Mouse (Mus musculus): Measurements from ENCODE around the gene Htatip2. TPM values are rescaled to one million over a fixed set of nuclear protein-coding genes. Genes with fewer than 3 reads are reported as not detected.

Htatip2 gene
- polyA plus RNA-seq, 1 experiment, result 1.3 TPM

DNA sequence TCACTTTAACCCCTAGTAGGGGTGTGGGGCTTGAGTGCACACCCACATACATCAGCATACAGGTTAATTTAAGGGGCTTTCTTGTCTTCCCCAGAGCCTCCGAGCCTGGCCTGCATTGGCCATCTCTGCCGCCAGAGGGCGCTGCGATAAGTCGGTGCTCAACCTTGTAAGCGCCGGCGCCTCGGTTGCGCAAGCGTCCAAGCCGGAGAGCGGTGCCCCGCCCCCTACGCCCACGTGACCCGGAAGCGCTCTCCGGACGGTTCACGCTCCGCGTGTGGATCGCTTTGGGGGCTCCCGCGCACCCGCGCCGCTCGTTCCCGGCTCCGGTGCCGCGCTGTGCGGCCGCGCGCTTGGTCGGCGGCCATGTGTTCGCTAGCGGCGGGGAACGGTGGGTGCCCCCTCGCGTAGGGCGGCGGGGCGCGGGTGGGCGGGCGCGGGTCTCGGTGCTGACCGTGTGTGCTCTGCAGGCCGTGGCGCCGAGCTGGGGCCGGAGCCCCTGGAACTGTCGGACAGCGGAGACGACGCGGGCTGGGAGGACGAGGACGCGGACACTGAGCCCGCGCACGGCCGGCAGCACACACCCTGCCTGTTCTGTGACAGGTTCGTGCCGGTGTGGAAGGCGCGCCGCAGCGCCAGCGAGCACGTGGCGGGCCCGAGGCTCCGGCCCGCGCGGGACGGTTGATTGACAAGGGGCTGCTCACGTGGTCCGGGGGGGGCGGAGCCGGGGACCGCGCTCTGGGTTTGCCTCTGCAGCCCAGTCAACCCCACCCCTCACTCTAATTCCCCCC lies 19.4 kb downstream of the Htatip2 start, which contains the start of gene Prmt3:
Gene Prmt3 (plus strand): TSS at position 233 of the 788 bp plus-strand sequence.
- H3K4me1 ChIP-seq (ENCODE audit: control insufficient read depth), result peaks cover 31% of the 10 kb centered on the region
- H3K36me3 ChIP-seq (ENCODE audit: control insufficient read depth), result peaks cover 59% of the 10 kb centered on the region
- TF ChIP-seq TAL1 (IDR thresholded peaks at IDR 0.05; ENCODE audit: low read length) (no peak), GATA1 (IDR thresholded peaks at IDR 0.05; ENCODE audit: low read length) (no peak)

GRCm38 (mm10) chr7:49778904-49779615 lies 20.1 kb downstream of the Htatip2 start:
- no peak for TF ChIP-seq TAL1 (IDR thresholded peaks at IDR 0.05; ENCODE audit: low read length)
- TF ChIP-seq GATA1 (IDR thresholded peaks at IDR 0.05; ENCODE audit: low read length), result no peak
- peaks cover 31% of the 10 kb centered on the region for H3K4me1 ChIP-seq (ENCODE audit: control insufficient read depth)
- H3K4me3 ChIP-seq (replicated peaks), result peak overlapping the region; percentile 85
- H3K36me3 ChIP-seq (ENCODE audit: control insufficient read depth), result peaks cover 59% of the 10 kb centered on the region
- no peaks in the 10 kb centered on the region for H3K27me3 ChIP-seq (ENCODE audit: control insufficient read depth)
- H3K9me3 ChIP-seq (ENCODE audit: control insufficient read depth, low read length), result no peaks in the 10 kb centered on the region

More for the DNA sequence above, 19.4 kb downstream of the Htatip2 start, which contains the start of gene Prmt3:
- Histone ChIP-seq H3K4me3 (replicated peaks) (peak within 1 kb of the TSS; percentile 85), H3K9me3 (ENCODE audit: control insufficient read depth, low read length) (no peaks in the 10 kb centered on the region), H3K27me3 (ENCODE audit: control insufficient read depth) (no peaks in the 10 kb centered on the region)

- no peaks in the 10 kb centered on the region for H3K27me3 ChIP-seq (ENCODE audit: control insufficient read depth)
- TF ChIP-seq TAL1 (IDR thresholded peaks at IDR 0.05; ENCODE audit: low read length) (no peak), GATA1 (IDR thresholded peaks at IDR 0.05; ENCODE audit: low read length) (no peak)
- peaks cover 73% of the 10 kb centered on the region for H3K36me3 ChIP-seq (ENCODE audit: control insufficient read depth)
- peaks cover 22% of the 10 kb centered on the region for H3K4me1 ChIP-seq (ENCODE audit: control insufficient read depth)
- H3K4me3 ChIP-seq (replicated peaks), result no peak overlapping the region
- H3K9me3 ChIP-seq (ENCODE audit: control insufficient read depth, low read length), result no peaks in the 10 kb centered on the region
Measured at GRCm38 (mm10) chr7:49783017-49783416, 24.1 kb downstream of the Htatip2 start.

DNA sequence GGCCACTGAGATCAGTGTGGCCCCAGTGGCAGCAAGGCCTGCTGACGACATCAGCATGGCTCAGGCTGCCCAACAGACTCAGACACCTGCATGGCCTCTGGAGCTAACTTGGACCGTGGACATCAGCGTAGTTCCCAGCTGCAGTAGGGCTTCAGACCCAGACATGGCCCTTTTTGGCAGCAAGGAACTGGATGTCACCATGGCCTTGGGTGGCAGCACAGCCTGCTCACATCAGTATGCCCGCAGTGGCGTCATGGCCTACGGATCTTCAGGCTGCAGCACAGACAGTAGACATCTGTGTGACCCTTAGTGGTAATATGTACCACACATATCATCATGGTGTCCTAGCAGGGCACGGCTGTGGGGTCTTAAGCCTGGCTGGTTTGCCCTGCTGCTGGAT lies 26.2 kb downstream of the Htatip2 start:
- H3K27me3 ChIP-seq (ENCODE audit: control insufficient read depth), result no peaks in the 10 kb centered on the region
- no peak overlapping the region for H3K4me3 ChIP-seq (replicated peaks)
- peaks cover 87% of the 10 kb centered on the region for H3K36me3 ChIP-seq (ENCODE audit: control insufficient read depth)
- TF ChIP-seq TAL1 (IDR thresholded peaks at IDR 0.05; ENCODE audit: low read length), result no peak
- TF ChIP-seq GATA1 (IDR thresholded peaks at IDR 0.05; ENCODE audit: low read length), result no peak
- peaks cover 4% of the 10 kb centered on the region for H3K4me1 ChIP-seq (ENCODE audit: control insufficient read depth)
- no peaks in the 10 kb centered on the region for H3K9me3 ChIP-seq (ENCODE audit: control insufficient read depth, low read length)

DNA sequence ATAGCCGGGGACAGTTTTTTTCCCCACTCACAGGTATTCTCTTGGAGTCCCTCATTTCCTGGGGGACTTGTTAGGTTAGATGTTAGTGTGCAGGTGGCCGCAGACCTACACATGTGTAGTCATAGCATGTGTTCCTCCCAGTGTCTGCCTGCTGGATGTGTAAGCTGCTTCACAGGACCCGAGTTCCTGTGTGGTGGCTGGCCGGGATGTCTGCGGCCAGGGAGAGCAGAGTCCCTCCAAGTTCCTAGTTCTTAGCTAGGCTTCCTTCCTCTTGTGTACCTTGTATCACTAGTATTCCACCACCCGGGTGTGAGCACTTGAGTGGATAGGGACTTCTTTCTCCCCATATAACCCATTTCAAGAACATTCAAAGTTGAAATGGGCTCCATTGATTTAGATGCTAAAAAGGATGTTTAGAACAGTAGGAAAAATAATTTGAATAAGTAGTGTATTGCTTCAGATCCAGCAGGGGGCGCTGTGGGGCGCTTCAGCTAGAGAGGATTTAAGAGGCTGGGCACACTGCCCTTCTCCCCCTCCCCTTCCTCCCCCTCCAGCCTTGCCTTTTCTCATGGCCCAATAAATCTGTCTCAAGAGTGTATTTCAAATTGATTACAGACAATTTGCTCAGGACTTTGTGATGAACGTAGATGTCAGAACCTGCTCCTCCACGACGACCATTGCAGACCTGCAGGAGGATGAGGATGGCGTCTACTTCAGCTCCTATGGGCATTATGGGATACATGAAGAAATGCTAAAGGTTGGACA lies 27.9 kb downstream of the Htatip2 start:
- no peak for TF ChIP-seq TAL1 (IDR thresholded peaks at IDR 0.05; ENCODE audit: low read length)
- no peak for TF ChIP-seq GATA1 (IDR thresholded peaks at IDR 0.05; ENCODE audit: low read length)
- peaks cover 92% of the 10 kb centered on the region for H3K36me3 ChIP-seq (ENCODE audit: control insufficient read depth)

GRCm38 (mm10) chr7:49787383-49787645 lies 28.4 kb downstream of the Htatip2 start:
- Histone ChIP-seq H3K36me3 (ENCODE audit: control insufficient read depth) (peaks cover 90% of the 10 kb centered on the region), H3K4me1 (ENCODE audit: control insufficient read depth) (no peaks in the 10 kb centered on the region; the same call in 1 of the 2 replicates), H3K4me3 (replicated peaks) (no peak overlapping the region), H3K27me3 (ENCODE audit: control insufficient read depth) (no peaks in the 10 kb centered on the region), H3K9me3 (ENCODE audit: control insufficient read depth, low read length) (no peaks in the 10 kb centered on the region)
- TF ChIP-seq TAL1 (IDR thresholded peaks at IDR 0.05; ENCODE audit: low read length) (no peak), GATA1 (IDR thresholded peaks at IDR 0.05; ENCODE audit: low read length) (no peak)

More for the DNA sequence above, 27.9 kb downstream of the Htatip2 start:
- Histone ChIP-seq H3K4me3 (replicated peaks) (no peak overlapping the region), H3K9me3 (ENCODE audit: control insufficient read depth, low read length) (no peaks in the 10 kb centered on the region), H3K4me1 (ENCODE audit: control insufficient read depth) (no peaks in the 10 kb centered on the region; the same call in 1 of the 2 replicates), H3K27me3 (ENCODE audit: control insufficient read depth) (no peaks in the 10 kb centered on the region)

DNA sequence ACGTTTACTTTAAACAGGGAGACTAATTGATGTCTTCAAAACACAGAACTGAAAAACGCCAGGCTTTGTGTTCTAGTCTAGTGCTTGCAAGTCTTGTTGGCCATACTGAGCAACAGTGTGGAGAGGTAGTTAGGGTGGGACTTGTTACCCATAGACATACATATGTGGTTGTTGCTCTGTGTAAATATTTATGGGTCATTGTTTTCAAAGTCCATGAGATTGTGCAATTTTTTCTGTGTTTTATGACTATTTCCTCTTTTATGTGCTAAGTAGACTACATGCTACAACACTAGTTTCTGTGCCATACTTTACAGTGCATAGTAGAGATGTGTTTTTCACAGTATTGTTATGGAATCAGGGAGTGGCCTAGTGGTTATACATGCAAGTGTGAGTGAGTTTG lies 35.4 kb downstream of the Htatip2 start:
- Histone ChIP-seq H3K27me3 (ENCODE audit: control insufficient read depth) (no peaks in the 10 kb centered on the region), H3K4me1 (ENCODE audit: control insufficient read depth) (no peaks in the 10 kb centered on the region), H3K4me3 (replicated peaks) (no peak overlapping the region), H3K36me3 (ENCODE audit: control insufficient read depth) (peaks cover 86% of the 10 kb centered on the region), H3K9me3 (ENCODE audit: control insufficient read depth, low read length) (no peaks in the 10 kb centered on the region)
- TF ChIP-seq GATA1 (IDR thresholded peaks at IDR 0.05; ENCODE audit: low read length), result no peak
- TF ChIP-seq TAL1 (IDR thresholded peaks at IDR 0.05; ENCODE audit: low read length), result no peak

- no peaks in the 10 kb centered on the region for H3K4me1 ChIP-seq (ENCODE audit: control insufficient read depth)
- H3K27me3 ChIP-seq (ENCODE audit: control insufficient read depth), result no peaks in the 10 kb centered on the region
- peaks cover 84% of the 10 kb centered on the region for H3K36me3 ChIP-seq (ENCODE audit: control insufficient read depth)
- no peak overlapping the region for H3K4me3 ChIP-seq (replicated peaks)
- H3K9me3 ChIP-seq (ENCODE audit: control insufficient read depth, low read length), result no peaks in the 10 kb centered on the region
- TF ChIP-seq TAL1 (IDR thresholded peaks at IDR 0.05; ENCODE audit: low read length) (no peak), GATA1 (IDR thresholded peaks at IDR 0.05; ENCODE audit: low read length) (no peak)
Measured at GRCm38 (mm10) chr7:49797171-49797570, 38.3 kb downstream of the Htatip2 start.

DNA sequence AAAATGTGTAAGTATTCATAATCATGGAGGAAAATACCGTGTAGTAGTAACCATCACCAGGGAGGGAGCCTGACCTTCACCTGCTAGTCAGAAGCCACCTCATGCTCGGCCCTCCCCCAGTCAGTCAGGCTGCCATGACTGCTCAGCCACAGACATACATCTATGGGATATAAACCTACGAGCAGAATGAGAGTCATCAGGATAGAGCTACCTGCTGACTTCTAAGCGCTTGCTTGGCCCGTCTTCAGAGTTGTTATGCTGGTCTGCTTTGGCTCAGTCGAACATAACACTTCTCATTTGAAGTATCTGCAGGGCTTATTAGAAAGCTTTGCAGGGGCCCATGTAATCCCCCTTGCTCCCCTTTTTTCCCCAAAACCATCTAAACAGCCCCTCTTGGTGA lies 44.6 kb downstream of the Htatip2 start:
- Histone ChIP-seq H3K4me1 (ENCODE audit: control insufficient read depth) (peaks cover 23% of the 10 kb centered on the region), H3K36me3 (ENCODE audit: control insufficient read depth) (peaks cover 64% of the 10 kb centered on the region), H3K4me3 (replicated peaks) (no peak overlapping the region), H3K9me3 (ENCODE audit: control insufficient read depth, low read length) (no peaks in the 10 kb centered on the region), H3K27me3 (ENCODE audit: control insufficient read depth) (no peaks in the 10 kb centered on the region)
- no peak for TF ChIP-seq GATA1 (IDR thresholded peaks at IDR 0.05; ENCODE audit: low read length)
- no peak for TF ChIP-seq TAL1 (IDR thresholded peaks at IDR 0.05; ENCODE audit: low read length)

Data from erythroblast, embryonic 14.5 days (primary cell).